Mouse (Mus musculus): Measurements from ENCODE around the gene Rasal2.

Rasal2 gene

DNA sequence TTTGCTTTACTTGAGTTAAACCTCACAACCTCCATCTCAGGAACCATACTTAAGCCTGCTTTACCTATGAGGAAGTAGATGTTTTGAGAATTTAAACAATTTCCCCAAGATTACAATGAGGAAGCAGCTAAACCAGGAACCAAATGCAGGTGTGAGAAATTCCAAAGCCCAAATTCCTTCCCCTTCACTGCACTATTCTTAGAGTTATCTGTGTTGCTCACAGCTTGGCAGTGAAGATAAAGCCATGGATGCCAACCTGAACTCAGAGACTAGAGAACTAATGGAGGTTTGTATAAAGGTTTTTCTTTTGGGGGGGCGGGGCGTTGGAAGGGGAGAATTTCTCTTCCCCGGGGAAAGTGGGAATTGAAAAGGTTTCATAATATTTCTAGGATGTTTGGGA lies 39.9 kb upstream of the Rasal2 start:
- peaks cover 20% of the 10 kb centered on the region; the same call in 1 of the 2 replicates for H3K27me3 ChIP-seq (ENCODE audit: insufficient read depth, low read length)
- H3K36me3 ChIP-seq (ENCODE audit: insufficient read depth, low read length), result no peaks in the 10 kb centered on the region
- H3K4me3 ChIP-seq (replicated peaks; ENCODE audit: low read length), result no peak overlapping the region
- peaks cover 26% of the 10 kb centered on the region for H3K4me1 ChIP-seq (replicated peaks; ENCODE audit: low read depth, low read length)
- TF ChIP-seq NANOG (IDR thresholded peaks at IDR 0.05; ENCODE audit: borderline replicate concordance, low read length), result no peak
- TF ChIP-seq CTCF (conservative IDR thresholded peaks at IDR 0.05; ENCODE audit: low read length), result no peak
- no peak for TF ChIP-seq POU5F1 (IDR thresholded peaks at IDR 0.05; ENCODE audit: borderline replicate concordance, low read length)
- no peaks in the 10 kb centered on the region; the same call in 1 of the 2 replicates for H3K9me3 ChIP-seq (ENCODE audit: low read length)

GRCm38 (mm10) chr1:157449981-157450636 lies 37.7 kb upstream of the Rasal2 start:
- Histone ChIP-seq H3K36me3 (ENCODE audit: insufficient read depth, low read length) (no peaks in the 10 kb centered on the region), H3K27me3 (ENCODE audit: insufficient read depth, low read length) (peaks cover 20% of the 10 kb centered on the region; the same call in 1 of the 2 replicates), H3K9me3 (ENCODE audit: low read length) (no peaks in the 10 kb centered on the region; the same call in 1 of the 2 replicates), H3K4me3 (replicated peaks; ENCODE audit: low read length) (peak overlapping the region; percentile 20), H3K4me1 (replicated peaks; ENCODE audit: low read depth, low read length) (peaks cover 29% of the 10 kb centered on the region)
- TF ChIP-seq NANOG (IDR thresholded peaks at IDR 0.05; ENCODE audit: borderline replicate concordance, low read length), result peak; percentile 61; the same call in 1 of the 2 replicates
- TF ChIP-seq CTCF (conservative IDR thresholded peaks at IDR 0.05; ENCODE audit: low read length), result no peak

GRCm38 (mm10) chr1:157449532-157449931 lies 37.1 kb upstream of the Rasal2 start:
- Histone ChIP-seq H3K4me3 (replicated peaks; ENCODE audit: low read length) (peak overlapping the region; percentile 20; the same call in 1 of the 2 replicates), H3K36me3 (ENCODE audit: insufficient read depth, low read length) (no peaks in the 10 kb centered on the region), H3K4me1 (replicated peaks; ENCODE audit: low read depth, low read length) (peaks cover 35% of the 10 kb centered on the region), H3K9me3 (ENCODE audit: low read length) (no peaks in the 10 kb centered on the region; the same call in 1 of the 2 replicates), H3K27me3 (ENCODE audit: insufficient read depth, low read length) (peaks cover 20% of the 10 kb centered on the region; the same call in 1 of the 2 replicates)
- TF ChIP-seq CTCF (conservative IDR thresholded peaks at IDR 0.05; ENCODE audit: low read length) (no peak), POU5F1 (IDR thresholded peaks at IDR 0.05; ENCODE audit: borderline replicate concordance, low read length) (no peak), NANOG (IDR thresholded peaks at IDR 0.05; ENCODE audit: borderline replicate concordance, low read length) (no peak)

- Histone ChIP-seq H3K9me3 (ENCODE audit: low read length) (no peaks in the 10 kb centered on the region; the same call in 1 of the 2 replicates), H3K4me3 (replicated peaks; ENCODE audit: low read length) (no peak overlapping the region), H3K27me3 (ENCODE audit: insufficient read depth, low read length) (peaks cover 20% of the 10 kb centered on the region; the same call in 1 of the 2 replicates), H3K36me3 (ENCODE audit: insufficient read depth, low read length) (no peaks in the 10 kb centered on the region), H3K4me1 (replicated peaks; ENCODE audit: low read depth, low read length) (peaks cover 43% of the 10 kb centered on the region)
- TF ChIP-seq POU5F1 (IDR thresholded peaks at IDR 0.05; ENCODE audit: borderline replicate concordance, low read length), result no peak
- TF ChIP-seq CTCF (conservative IDR thresholded peaks at IDR 0.05; ENCODE audit: low read length), result no peak
- no peak for TF ChIP-seq NANOG (IDR thresholded peaks at IDR 0.05; ENCODE audit: borderline replicate concordance, low read length)
Observed at GRCm38 (mm10) chr1:157448805-157449188, 36.4 kb upstream of the Rasal2 start.

GRCm38 (mm10) chr1:157448164-157448804 lies 35.9 kb upstream of the Rasal2 start:
- no peaks in the 10 kb centered on the region for H3K36me3 ChIP-seq (ENCODE audit: insufficient read depth, low read length)
- H3K9me3 ChIP-seq (ENCODE audit: low read length), result no peaks in the 10 kb centered on the region; the same call in 1 of the 2 replicates
- H3K4me3 ChIP-seq (replicated peaks; ENCODE audit: low read length), result no peak overlapping the region
- H3K27me3 ChIP-seq (ENCODE audit: insufficient read depth, low read length), result peaks cover 20% of the 10 kb centered on the region; the same call in 1 of the 2 replicates
- TF ChIP-seq POU5F1 (IDR thresholded peaks at IDR 0.05; ENCODE audit: borderline replicate concordance, low read length), result no peak
- TF ChIP-seq CTCF (conservative IDR thresholded peaks at IDR 0.05; ENCODE audit: low read length), result no peak
- no peak for TF ChIP-seq NANOG (IDR thresholded peaks at IDR 0.05; ENCODE audit: borderline replicate concordance, low read length)
- H3K4me1 ChIP-seq (replicated peaks; ENCODE audit: low read depth, low read length), result peaks cover 44% of the 10 kb centered on the region

DNA sequence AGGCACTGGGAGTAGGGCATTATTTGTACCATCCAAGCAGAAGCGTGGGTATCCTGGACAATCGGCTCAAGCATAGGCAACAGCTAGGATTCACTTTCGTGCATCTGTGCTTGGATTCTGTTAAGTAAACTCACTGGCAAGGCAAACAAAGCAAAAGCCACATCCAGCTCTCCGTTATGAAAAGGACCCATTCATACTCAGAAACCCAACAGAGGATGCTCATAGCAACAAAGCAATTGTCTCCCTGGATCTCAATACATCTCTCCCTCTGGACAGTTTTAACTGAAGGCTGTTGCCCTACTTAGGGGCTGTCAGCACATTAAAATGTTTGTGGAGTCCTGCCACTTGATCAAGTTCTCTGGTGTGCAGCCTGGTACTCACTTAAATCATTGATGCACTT lies 34.7 kb upstream of the Rasal2 start:
- Histone ChIP-seq H3K9me3 (ENCODE audit: low read length) (no peaks in the 10 kb centered on the region; the same call in 1 of the 2 replicates), H3K4me3 (replicated peaks; ENCODE audit: low read length) (no peak overlapping the region), H3K4me1 (replicated peaks; ENCODE audit: low read depth, low read length) (peaks cover 46% of the 10 kb centered on the region), H3K36me3 (ENCODE audit: insufficient read depth, low read length) (no peaks in the 10 kb centered on the region), H3K27me3 (ENCODE audit: insufficient read depth, low read length) (peaks cover 20% of the 10 kb centered on the region; the same call in 1 of the 2 replicates)
- TF ChIP-seq NANOG (IDR thresholded peaks at IDR 0.05; ENCODE audit: borderline replicate concordance, low read length) (no peak), CTCF (conservative IDR thresholded peaks at IDR 0.05; ENCODE audit: low read length) (no peak), POU5F1 (IDR thresholded peaks at IDR 0.05; ENCODE audit: borderline replicate concordance, low read length) (no peak)

GRCm38 (mm10) chr1:157446325-157446724 lies 33.9 kb upstream of the Rasal2 start:
- TF ChIP-seq CTCF (conservative IDR thresholded peaks at IDR 0.05; ENCODE audit: low read length) (no peak), POU5F1 (IDR thresholded peaks at IDR 0.05; ENCODE audit: borderline replicate concordance, low read length) (no peak), NANOG (IDR thresholded peaks at IDR 0.05; ENCODE audit: borderline replicate concordance, low read length) (no peak)
- no peaks in the 10 kb centered on the region; the same call in 1 of the 2 replicates for H3K9me3 ChIP-seq (ENCODE audit: low read length)

DNA sequence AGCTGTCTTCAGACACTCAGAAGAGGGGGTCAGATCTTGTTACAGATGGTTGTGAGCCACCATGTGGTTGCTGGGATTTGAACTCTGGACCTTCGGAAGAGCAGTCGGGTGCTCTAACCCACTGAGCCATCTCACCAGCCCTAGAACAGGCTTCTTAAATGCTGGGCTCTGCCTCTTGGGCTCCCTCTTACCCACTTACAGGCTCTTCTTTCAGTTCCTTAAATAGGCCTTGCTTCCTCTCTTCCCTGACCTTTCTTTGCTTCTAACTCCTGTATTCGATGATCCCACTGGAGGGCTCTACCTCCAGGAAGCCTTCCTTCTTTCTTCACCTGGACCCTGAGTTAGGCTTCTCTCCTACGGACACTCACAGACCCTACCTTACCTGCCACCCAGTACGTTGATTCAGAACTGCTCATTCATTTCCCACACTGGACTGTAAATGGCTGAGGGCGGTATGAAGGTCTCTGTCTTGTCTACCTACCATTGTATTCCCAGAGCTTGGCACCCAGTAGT lies 33.1 kb upstream of the Rasal2 start:
- TF ChIP-seq CTCF (conservative IDR thresholded peaks at IDR 0.05; ENCODE audit: low read length) (no peak), POU5F1 (IDR thresholded peaks at IDR 0.05; ENCODE audit: borderline replicate concordance, low read length) (no peak)

More at GRCm38 (mm10) chr1:157446325-157446724, 33.9 kb upstream of the Rasal2 start:
- Histone ChIP-seq H3K4me1 (replicated peaks; ENCODE audit: low read depth, low read length) (peaks cover 46% of the 10 kb centered on the region), H3K27me3 (ENCODE audit: insufficient read depth, low read length) (peaks cover 20% of the 10 kb centered on the region; the same call in 1 of the 2 replicates), H3K36me3 (ENCODE audit: insufficient read depth, low read length) (no peaks in the 10 kb centered on the region), H3K4me3 (replicated peaks; ENCODE audit: low read length) (no peak overlapping the region)

More for the DNA sequence above, 33.1 kb upstream of the Rasal2 start:
- Histone ChIP-seq H3K36me3 (ENCODE audit: insufficient read depth, low read length) (no peaks in the 10 kb centered on the region), H3K9me3 (ENCODE audit: low read length) (no peaks in the 10 kb centered on the region), H3K4me1 (replicated peaks; ENCODE audit: low read depth, low read length) (peaks cover 48% of the 10 kb centered on the region), H3K4me3 (replicated peaks; ENCODE audit: low read length) (no peak overlapping the region), H3K27me3 (ENCODE audit: insufficient read depth, low read length) (peaks cover 16% of the 10 kb centered on the region; the same call in 1 of the 2 replicates)

All from E14TG2a.4 (cell line).